Mouse (Mus musculus): ENCODE measurements around the gene Tmem131.

DNA sequence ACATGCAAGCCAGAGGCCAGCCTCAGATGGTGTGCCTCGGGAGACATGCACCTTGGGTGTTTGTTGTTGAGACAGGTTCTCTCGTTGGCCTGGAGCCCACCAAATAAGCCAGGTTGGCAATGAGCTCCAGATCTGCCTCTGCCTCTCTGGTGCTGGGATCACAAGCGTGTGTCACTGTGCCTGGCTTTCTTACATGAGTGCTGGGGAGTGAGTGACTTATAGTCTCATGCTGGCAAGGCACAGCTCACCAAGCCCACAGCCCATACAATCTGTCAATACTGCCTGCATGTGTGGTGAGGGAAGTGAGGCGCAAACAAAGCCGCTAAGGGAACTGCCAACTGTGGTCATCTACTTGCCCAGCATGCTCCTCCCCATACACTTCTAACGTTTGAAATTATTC is 39.0 kb downstream of the Tmem131 start:
- TF ChIP-seq CTCF (IDR thresholded peaks at IDR 0.05; ENCODE audit: low read depth), result no peak
- no peak for TF ChIP-seq EP300 (IDR thresholded peaks at IDR 0.05; ENCODE audit: low read depth)
